Mouse (Mus musculus) embryo, embryonic 10.5 days (tissue): ENCODE results near the gene Nfib.

Experiments used
- DNase-seq: peaks from one replicate; pipeline ENCODE4 v3.0.0-alpha.2; 2015; ENCODE audit warnings: low spot score

The Nfib gene

DNA sequence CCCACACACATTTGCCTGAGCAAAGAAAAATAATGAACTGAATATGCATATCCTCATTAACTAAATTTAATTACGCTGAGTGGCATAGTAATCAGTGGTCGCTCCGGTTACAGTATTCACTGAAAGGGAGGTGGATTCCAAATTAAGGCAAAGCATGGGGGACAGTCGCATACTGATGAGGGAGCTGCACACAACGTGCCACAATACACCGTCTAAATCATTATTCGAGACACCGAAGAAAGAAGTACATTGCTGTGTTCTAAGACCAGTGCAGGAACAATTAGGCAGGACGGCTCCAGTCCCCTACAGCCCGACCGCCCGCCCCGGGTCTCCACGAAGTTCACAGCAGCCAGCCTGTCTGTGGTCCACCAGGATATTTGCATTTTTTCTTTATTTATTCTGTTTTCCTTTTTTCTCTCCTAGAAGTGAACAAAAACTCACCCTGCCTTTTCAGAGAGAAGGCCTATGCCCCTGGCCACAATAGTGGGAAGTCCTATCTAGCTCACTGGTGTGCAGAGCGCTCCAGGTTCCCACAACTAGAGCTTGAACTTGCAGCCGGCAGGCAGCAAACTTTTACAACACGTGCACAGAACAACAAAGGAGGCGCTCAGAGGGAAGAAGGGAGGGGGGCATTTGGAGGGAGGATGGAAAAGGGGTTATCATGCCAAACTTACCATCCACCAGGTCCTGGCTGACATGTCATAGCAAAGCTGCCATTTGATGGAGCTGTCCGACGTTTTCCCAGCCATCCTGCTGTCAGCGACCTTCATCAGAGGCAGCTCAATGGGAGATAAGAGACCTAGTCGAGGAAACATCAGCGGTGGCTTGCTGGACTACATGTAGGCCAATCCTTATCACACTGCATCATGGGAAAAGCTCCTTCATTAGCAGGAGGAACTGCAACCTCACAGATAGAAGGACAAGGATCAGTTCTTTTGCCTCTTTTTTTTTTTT lies at the start of gene Nfib:
Nfib (minus strand) TSS at position 910 of the 954 bp plus-strand sequence.
- DNase-seq = peak; percentile 41

- no peak for DNase-seq
Observed at GRCm38 (mm10) chr4:82735764-82736163, 30.2 kb upstream of the Nfib start.

- no peak for DNase-seq
Observed at GRCm38 (mm10) chr4:82734765-82735481, 29.4 kb upstream of the Nfib start.

GRCm38 (mm10) chr4:82734348-82734747 lies 28.8 kb upstream of the Nfib start:
- no peak for DNase-seq

DNA sequence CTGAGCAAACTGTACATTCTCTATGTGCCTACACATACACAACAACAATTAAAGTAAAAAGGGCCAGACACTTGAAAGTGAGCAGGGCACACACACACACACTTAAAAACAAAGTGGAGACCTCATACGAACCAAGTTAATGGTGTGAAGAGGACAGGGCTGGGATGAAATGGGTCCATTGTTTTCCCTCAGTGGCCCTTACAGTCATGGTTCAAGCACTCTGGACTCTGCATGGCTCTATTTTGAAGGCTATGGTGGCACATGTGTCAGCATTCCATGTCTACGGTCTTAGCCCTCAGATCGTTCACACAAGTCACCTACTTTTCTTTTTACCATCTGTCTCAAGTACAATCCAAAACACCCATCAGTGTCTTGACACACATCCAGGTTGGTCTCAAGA lies 28.1 kb upstream of the Nfib start:
- DNase-seq = peak; percentile 19

GRCm38 (mm10) chr4:82730248-82730887 lies 24.8 kb upstream of the Nfib start:
- DNase-seq = peak; percentile 30

DNA sequence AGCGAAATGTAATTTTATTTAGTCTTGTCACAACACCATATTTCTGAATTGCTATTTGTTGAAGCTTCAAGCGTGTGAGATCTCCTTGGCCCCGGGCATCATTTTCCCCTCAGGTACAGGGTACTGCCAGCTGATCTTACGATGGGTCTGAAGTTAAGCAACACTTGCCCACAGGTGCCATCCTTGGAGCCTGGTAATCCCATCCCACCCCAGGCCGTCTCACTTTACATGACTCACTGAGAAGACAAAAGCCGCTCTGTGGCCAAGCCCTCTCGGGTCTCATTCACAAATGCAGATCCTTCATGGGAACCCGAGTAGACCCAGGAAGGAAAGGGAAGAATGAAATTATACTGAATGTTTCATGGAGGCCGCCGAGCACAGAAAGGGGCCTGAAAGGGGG lies 18.5 kb upstream of the Nfib start:
- DNase-seq = no peak

DNA sequence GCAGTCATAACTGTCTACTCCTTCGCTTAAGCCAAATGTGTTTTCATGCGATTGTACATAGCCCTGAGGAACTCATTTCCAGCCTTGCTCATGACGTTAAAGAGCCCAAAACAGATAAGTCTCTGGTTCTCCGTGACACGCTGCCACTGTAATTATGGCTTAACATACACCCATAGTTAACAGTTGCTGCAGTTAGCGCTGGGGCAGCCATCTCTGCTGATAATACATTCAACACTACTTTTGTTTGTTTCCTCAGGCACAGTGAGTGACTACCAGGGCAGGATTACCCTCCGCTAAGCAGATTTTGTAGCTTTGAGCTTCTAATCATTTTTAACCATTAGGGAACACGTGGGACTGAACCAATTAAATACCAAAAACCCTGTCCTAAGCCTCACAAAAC lies 17.5 kb upstream of the Nfib start:
- no peak for DNase-seq

DNA sequence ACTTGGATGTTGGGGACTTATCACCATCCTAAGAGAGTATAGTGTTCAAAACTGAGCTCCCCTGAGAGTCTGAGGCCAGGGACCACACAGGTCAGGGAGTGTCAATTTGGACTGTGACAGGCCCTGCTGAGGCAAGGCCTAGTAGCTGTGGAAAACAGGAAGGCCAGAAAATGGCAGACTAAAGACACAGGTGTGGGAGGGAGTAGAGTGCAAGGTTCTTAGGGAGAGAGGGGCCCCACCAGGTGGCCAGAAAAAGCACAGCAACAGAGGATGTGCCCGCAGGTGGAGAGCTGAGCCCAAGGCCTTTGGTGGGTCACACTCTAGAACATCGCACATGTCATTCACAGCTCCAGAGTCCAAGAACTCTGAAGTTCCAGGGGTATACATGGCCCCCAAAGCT lies 10.3 kb upstream of the Nfib start:
- DNase-seq = no peak

- DNase-seq = no peak
Observed at GRCm38 (mm10) chr4:82711611-82712295, 6.2 kb upstream of the Nfib start.

- DNase-seq = no peak
Observed at GRCm38 (mm10) chr4:82709666-82710065, 4.1 kb upstream of the Nfib start.

GRCm38 (mm10) chr4:82706012-82706411 lies 462 bp upstream of the Nfib start:
- DNase-seq = peak; percentile 53

GRCm38 (mm10) chr4:82704079-82704830 lies 1.3 kb downstream of the Nfib start:
- no peak for DNase-seq

GRCm38 (mm10) chr4:82702808-82703207 lies 2.7 kb downstream of the Nfib start:
- DNase-seq = peak; percentile 36

DNA sequence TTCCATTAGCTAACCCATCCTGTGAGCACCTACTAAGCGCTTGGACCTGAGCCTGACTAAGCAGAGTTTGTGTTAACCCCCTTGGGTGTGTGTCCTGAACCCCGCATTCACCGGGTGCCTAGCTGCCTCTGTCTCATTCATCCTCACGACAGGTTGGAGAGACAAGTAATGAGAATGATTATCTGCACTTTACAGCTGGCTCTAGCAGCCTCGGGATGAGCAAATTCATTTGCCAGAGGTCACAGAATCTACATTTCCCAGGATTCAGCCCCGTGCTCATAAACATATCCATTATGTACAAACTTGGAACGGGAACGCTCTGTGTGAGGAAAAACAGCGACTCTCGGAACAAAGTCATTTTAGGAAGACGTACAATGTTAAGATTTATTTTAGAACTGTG lies 6.0 kb downstream of the Nfib start:
- DNase-seq = no peak

- DNase-seq = no peak
Observed at GRCm38 (mm10) chr4:82698616-82699015, 6.9 kb downstream of the Nfib start.

- no peak for DNase-seq
Observed at GRCm38 (mm10) chr4:82697151-82697550, 8.4 kb downstream of the Nfib start.

- no peak for DNase-seq
Observed at GRCm38 (mm10) chr4:82695760-82696501, 9.6 kb downstream of the Nfib start.

GRCm38 (mm10) chr4:82692009-82692326 lies 13.6 kb downstream of the Nfib start:
- DNase-seq = no peak

- DNase-seq = peak; percentile 34
Observed at GRCm38 (mm10) chr4:82691126-82692008, 14.2 kb downstream of the Nfib start.
